Mouse (Mus musculus): ENCODE data around the gene Ttll6. TPM values are rescaled to one million over a fixed set of nuclear protein-coding genes. Genes with fewer than 3 reads are reported as not detected.

The Ttll6 gene
- polyA plus RNA-seq, 1 experiment from 2014 or later = 0.04 TPM

GRCm38 (mm10) chr11:96170711-96171379 is 37.3 kb downstream of the Ttll6 start:
- Histone ChIP-seq H3K36me3 (ENCODE audit: control insufficient read depth, insufficient read depth, low read length) (no peaks in the 10 kb centered on the region), H3K4me1 (ENCODE audit: control insufficient read depth, insufficient read depth, low read length) (0 out of 2 replicates have a peak, but pooled peaks cover 4% of the 10 kb centered on the region), H3K4me3 (ENCODE audit: low read depth, low read length) (no peak overlapping the region), H3K9ac (ENCODE audit: low read length) (no peak overlapping the region; the same call in 1 of the 2 replicates), H3K4me2 (ENCODE audit: low read depth, severe bottlenecking) (no peak overlapping the region), H3K9me3 (ENCODE audit: control insufficient read depth, low read length) (no peaks in the 10 kb centered on the region), H3K27me3 (ENCODE audit: control insufficient read depth, insufficient read depth, low read length) (peaks cover 97% of the 10 kb centered on the region), H3K27ac (replicated peaks; ENCODE audit: low read depth, low read length) (no peak overlapping the region)
- ATAC-seq (ENCODE audit: insufficient number of reproducible peaks, low FRiP score, low TSS enrichment, low read depth) (no peak), DNase-seq (ENCODE audit: low spot score) (peak; percentile 50)
- under 1% methylated on average over 20 of the region's 20 CpGs for WGBS

DNA sequence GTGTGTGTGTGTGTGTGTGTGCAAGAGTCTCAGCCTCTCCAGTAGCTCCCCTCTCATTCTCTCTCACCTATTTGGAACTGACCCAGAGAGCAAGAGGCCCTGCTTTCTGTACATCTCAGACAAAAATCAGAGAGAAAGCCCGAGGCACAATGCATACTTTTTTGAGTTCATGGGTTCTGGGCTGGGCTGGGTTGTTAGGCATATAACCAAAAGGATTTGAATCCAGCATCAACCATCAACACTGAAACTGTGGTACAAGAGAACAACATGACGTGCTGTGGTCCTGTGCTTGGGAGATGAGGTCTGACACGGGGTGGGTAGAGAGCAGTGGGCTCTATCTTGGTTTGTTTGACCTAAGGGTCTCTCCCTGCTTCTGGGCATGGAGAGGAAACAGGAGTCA is 38.0 kb downstream of the Ttll6 start:
- no peaks in the 10 kb centered on the region for H3K36me3 ChIP-seq (ENCODE audit: control insufficient read depth, insufficient read depth, low read length)
- ATAC-seq (ENCODE audit: insufficient number of reproducible peaks, low FRiP score, low TSS enrichment, low read depth) = no peak
- 5% methylated on average over 3 of the region's 3 CpGs for WGBS
- H3K4me3 ChIP-seq (ENCODE audit: low read depth, low read length) = no peak overlapping the region
- H3K4me2 ChIP-seq (ENCODE audit: low read depth, severe bottlenecking) = no peak overlapping the region
- DNase-seq (ENCODE audit: low spot score) = peak; percentile 34
- H3K4me1 ChIP-seq (ENCODE audit: control insufficient read depth, insufficient read depth, low read length) = 0 out of 2 replicates have a peak, but pooled peaks cover 4% of the 10 kb centered on the region
- H3K9ac ChIP-seq (ENCODE audit: low read length) = no peak overlapping the region
- no peak overlapping the region for H3K27ac ChIP-seq (replicated peaks; ENCODE audit: low read depth, low read length)
- no peaks in the 10 kb centered on the region for H3K9me3 ChIP-seq (ENCODE audit: control insufficient read depth, low read length)
- H3K27me3 ChIP-seq (ENCODE audit: control insufficient read depth, insufficient read depth, low read length) = peaks cover 96% of the 10 kb centered on the region

DNA sequence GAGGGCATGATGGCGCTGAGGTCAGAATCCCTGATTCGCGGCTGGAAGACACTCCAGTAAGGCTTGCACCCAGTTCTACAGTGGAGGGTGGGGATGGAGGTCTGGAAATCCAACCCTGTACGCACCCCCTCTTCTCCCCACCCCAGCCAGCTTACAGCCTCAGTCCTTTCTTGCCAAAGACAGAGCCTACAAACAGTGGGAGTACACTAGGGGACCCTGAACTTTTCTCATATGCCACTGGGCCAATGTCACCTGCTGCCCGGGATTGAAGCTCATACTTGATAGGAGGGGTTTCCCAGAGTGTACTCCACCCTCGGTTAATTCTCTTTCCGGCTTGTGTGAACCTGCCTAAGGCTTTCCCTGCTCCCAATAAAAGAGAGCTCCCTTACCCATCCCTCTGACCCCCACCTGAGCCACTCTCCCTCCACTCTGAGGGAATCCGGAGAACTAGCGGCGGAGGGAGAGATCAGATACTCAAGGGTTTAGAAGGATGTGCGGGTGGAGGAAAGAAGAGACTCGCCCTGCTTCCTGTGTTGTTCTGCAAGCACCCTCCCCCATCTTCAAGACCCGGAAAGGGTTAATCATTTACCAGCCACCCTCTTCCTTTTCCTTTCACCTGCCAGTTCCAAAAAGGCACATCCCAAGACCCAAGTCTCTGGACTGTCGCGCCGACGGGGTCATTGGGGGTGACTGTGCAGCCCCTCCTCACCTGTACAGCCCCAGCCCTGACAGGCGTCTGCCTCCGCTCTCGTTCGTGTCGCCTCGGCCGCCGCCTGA is 39.1 kb downstream of the Ttll6 start:
- H3K4me2 ChIP-seq (ENCODE audit: low read depth, severe bottlenecking) = no peak overlapping the region
- 0 out of 2 replicates have a peak, but pooled peaks cover 4% of the 10 kb centered on the region for H3K4me1 ChIP-seq (ENCODE audit: control insufficient read depth, insufficient read depth, low read length)
- under 1% methylated on average over 25 of the region's 25 CpGs for WGBS
- no peak overlapping the region for H3K27ac ChIP-seq (replicated peaks; ENCODE audit: low read depth, low read length)
- no peaks in the 10 kb centered on the region for H3K36me3 ChIP-seq (ENCODE audit: control insufficient read depth, insufficient read depth, low read length)
- H3K27me3 ChIP-seq (ENCODE audit: control insufficient read depth, insufficient read depth, low read length) = peaks cover 95% of the 10 kb centered on the region
- no peak for ATAC-seq (ENCODE audit: insufficient number of reproducible peaks, low FRiP score, low TSS enrichment, low read depth)
- DNase-seq (ENCODE audit: low spot score) = peak; percentile 27
- no peak overlapping the region for H3K4me3 ChIP-seq (ENCODE audit: low read depth, low read length)
- no peaks in the 10 kb centered on the region for H3K9me3 ChIP-seq (ENCODE audit: control insufficient read depth, low read length)
- H3K9ac ChIP-seq (ENCODE audit: low read length) = no peak overlapping the region

- DNase-seq (ENCODE audit: low spot score) (peak; percentile 43), ATAC-seq (ENCODE audit: insufficient number of reproducible peaks, low FRiP score, low TSS enrichment, low read depth) (no peak)
- peaks cover 95% of the 10 kb centered on the region for H3K27me3 ChIP-seq (ENCODE audit: control insufficient read depth, insufficient read depth, low read length)
- no peak overlapping the region for H3K27ac ChIP-seq (replicated peaks; ENCODE audit: low read depth, low read length)
- no peak overlapping the region for H3K4me3 ChIP-seq (ENCODE audit: low read depth, low read length)
- 1% methylated on average over 16 of the region's 16 CpGs for WGBS
- 0 out of 2 replicates have a peak, but pooled peaks cover 4% of the 10 kb centered on the region for H3K4me1 ChIP-seq (ENCODE audit: control insufficient read depth, insufficient read depth, low read length)
- no peaks in the 10 kb centered on the region for H3K36me3 ChIP-seq (ENCODE audit: control insufficient read depth, insufficient read depth, low read length)
- no peaks in the 10 kb centered on the region for H3K9me3 ChIP-seq (ENCODE audit: control insufficient read depth, low read length)
- H3K4me2 ChIP-seq (ENCODE audit: low read depth, severe bottlenecking) = no peak overlapping the region
- H3K9ac ChIP-seq (ENCODE audit: low read length) = no peak overlapping the region
Observed at GRCm38 (mm10) chr11:96173288-96173840, 39.8 kb downstream of the Ttll6 start.

- peak; percentile 37 for DNase-seq (ENCODE audit: low spot score)
- Histone ChIP-seq H3K4me2 (ENCODE audit: low read depth, severe bottlenecking) (no peak overlapping the region), H3K27me3 (ENCODE audit: control insufficient read depth, insufficient read depth, low read length) (peaks cover 97% of the 10 kb centered on the region), H3K9ac (ENCODE audit: low read length) (no peak overlapping the region), H3K4me1 (ENCODE audit: control insufficient read depth, insufficient read depth, low read length) (0 out of 2 replicates have a peak, but pooled peaks cover 4% of the 10 kb centered on the region), H3K36me3 (ENCODE audit: control insufficient read depth, insufficient read depth, low read length) (no peaks in the 10 kb centered on the region), H3K9me3 (ENCODE audit: control insufficient read depth, low read length) (no peaks in the 10 kb centered on the region), H3K4me3 (ENCODE audit: low read depth, low read length) (no peak overlapping the region), H3K27ac (replicated peaks; ENCODE audit: low read depth, low read length) (no peak overlapping the region)
- under 1% methylated on average over 6 of the region's 6 CpGs for WGBS
- no peak for ATAC-seq (ENCODE audit: insufficient number of reproducible peaks, low FRiP score, low TSS enrichment, low read depth)
Observed at GRCm38 (mm10) chr11:96174881-96175280, 41.3 kb downstream of the Ttll6 start.

DNA sequence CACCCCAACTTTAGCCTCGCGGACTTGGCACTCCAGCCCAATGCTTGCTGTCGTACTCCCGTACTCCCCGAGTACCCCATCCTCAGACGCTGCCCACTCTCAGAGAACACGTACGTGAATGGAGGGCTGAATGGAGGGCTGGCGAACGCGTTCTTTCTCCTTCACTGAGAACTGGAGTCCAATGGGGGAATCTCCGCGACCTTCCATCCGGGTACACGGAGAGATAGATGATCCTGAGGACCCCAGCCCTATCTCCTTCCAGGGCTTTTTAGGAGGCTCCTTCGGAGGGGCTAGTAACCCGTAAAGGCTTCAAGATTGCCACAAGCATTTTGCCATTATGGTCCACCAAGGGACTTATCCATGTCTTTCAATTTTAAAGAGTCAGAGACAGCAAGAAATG is 41.9 kb downstream of the Ttll6 start:
- WGBS = 0% methylated on average over 17 of the region's 17 CpGs
- Histone ChIP-seq H3K4me1 (ENCODE audit: control insufficient read depth, insufficient read depth, low read length) (0 out of 2 replicates have a peak, but pooled peaks cover 2% of the 10 kb centered on the region), H3K9ac (ENCODE audit: low read length) (no peak overlapping the region), H3K27me3 (ENCODE audit: control insufficient read depth, insufficient read depth, low read length) (peaks cover 97% of the 10 kb centered on the region), H3K4me2 (ENCODE audit: low read depth, severe bottlenecking) (no peak overlapping the region), H3K36me3 (ENCODE audit: control insufficient read depth, insufficient read depth, low read length) (no peaks in the 10 kb centered on the region), H3K27ac (replicated peaks; ENCODE audit: low read depth, low read length) (no peak overlapping the region), H3K9me3 (ENCODE audit: control insufficient read depth, low read length) (no peaks in the 10 kb centered on the region), H3K4me3 (ENCODE audit: low read depth, low read length) (no peak overlapping the region)
- DNase-seq (ENCODE audit: low spot score) (peak; percentile 58), ATAC-seq (ENCODE audit: insufficient number of reproducible peaks, low FRiP score, low TSS enrichment, low read depth) (no peak)

DNA sequence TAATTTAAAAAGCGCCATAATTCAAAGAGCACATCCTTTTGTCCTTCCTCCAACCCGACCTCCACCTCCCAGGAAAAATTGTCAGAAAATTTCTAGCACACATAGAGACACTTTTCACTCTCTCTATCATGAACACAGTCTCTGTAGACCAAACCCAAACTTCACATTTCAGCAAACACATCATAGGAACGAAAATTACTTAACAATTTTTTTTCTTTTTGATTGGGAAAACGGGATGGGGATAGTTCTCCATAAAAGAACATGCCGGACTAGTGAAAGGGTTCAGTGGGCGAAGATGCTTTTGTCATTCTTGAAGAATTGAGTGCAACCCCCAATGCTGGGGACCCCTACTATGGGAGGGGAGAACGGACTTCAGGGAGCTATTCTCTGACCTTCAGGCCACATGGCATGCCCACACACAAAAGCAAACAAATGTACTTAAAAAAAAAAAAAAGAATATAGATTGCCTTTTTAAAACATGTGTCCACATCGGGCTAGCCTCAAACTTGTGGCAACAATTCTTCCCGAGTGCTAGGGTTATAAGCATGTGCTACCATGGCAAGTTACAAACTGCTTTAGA is 42.5 kb downstream of the Ttll6 start:
- no peak overlapping the region for H3K27ac ChIP-seq (replicated peaks; ENCODE audit: low read depth, low read length)
- H3K36me3 ChIP-seq (ENCODE audit: control insufficient read depth, insufficient read depth, low read length) = no peaks in the 10 kb centered on the region
- no peaks in the 10 kb centered on the region for H3K4me1 ChIP-seq (ENCODE audit: control insufficient read depth, insufficient read depth, low read length)
- peaks cover 96% of the 10 kb centered on the region for H3K27me3 ChIP-seq (ENCODE audit: control insufficient read depth, insufficient read depth, low read length)
- ATAC-seq (ENCODE audit: insufficient number of reproducible peaks, low FRiP score, low TSS enrichment, low read depth) = no peak
- H3K4me3 ChIP-seq (ENCODE audit: low read depth, low read length) = no peak overlapping the region
- 1% methylated on average over 9 of the region's 9 CpGs for WGBS
- DNase-seq (ENCODE audit: low spot score) = peak; percentile 39
- no peak overlapping the region for H3K9ac ChIP-seq (ENCODE audit: low read length)
- H3K9me3 ChIP-seq (ENCODE audit: control insufficient read depth, low read length) = no peaks in the 10 kb centered on the region; the same call in 1 of the 2 replicates
- no peak overlapping the region for H3K4me2 ChIP-seq (ENCODE audit: low read depth, severe bottlenecking)

DNA sequence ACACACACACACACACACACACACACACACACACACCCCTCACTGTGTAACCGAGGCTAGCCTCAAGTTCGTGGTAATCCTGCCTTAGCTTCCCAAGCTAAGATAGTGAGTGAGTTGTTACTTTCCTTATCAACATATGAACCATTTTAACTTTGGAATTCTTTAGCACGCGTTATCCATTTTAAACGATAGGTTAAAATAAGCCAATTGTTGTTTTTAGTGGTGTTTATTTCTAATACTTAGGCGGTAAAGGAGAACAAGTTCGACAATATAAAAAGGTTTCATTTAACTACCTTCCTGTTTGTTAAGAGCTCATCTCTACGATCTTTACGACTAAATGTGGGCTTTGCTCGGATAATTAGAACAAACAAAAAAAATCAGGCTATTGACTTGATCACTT is 43.3 kb downstream of the Ttll6 start:
- Histone ChIP-seq H3K9ac (ENCODE audit: low read length) (no peak overlapping the region), H3K27ac (replicated peaks; ENCODE audit: low read depth, low read length) (no peak overlapping the region), H3K4me3 (ENCODE audit: low read depth, low read length) (no peak overlapping the region), H3K36me3 (ENCODE audit: control insufficient read depth, insufficient read depth, low read length) (no peaks in the 10 kb centered on the region), H3K4me1 (ENCODE audit: control insufficient read depth, insufficient read depth, low read length) (no peaks in the 10 kb centered on the region), H3K4me2 (ENCODE audit: low read depth, severe bottlenecking) (no peak overlapping the region), H3K27me3 (ENCODE audit: control insufficient read depth, insufficient read depth, low read length) (peaks cover 96% of the 10 kb centered on the region), H3K9me3 (ENCODE audit: control insufficient read depth, low read length) (no peaks in the 10 kb centered on the region; the same call in 1 of the 2 replicates)
- DNase-seq (ENCODE audit: low spot score) (no peak), ATAC-seq (ENCODE audit: insufficient number of reproducible peaks, low FRiP score, low TSS enrichment, low read depth) (no peak)
- 2% methylated on average over 10 of the region's 10 CpGs for WGBS

Data from limb, embryonic 11.5 days (tissue).